19 mouse cellular contexts compared by ENCODE assay signal in the genomic region with DNA sequence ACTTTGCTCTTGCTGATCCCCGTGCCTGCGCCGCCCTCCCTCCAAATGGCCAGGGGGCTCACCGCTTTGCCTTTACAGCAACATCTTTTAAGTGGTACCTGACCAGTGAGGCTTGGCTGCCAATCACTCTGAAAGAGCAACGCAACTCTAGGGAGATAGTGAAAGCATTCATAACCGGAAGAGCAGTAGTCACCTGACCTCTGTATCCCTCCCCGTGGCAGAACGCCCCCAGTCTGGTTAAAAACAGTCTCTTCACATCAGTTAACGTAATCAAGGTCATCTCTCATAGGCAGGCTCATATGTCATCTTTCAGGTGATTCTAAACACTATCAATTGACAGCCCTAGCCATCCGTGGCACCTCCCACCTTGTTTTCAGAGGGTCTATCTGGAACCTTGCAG. TPM values are rescaled to one million over a fixed set of nuclear protein-coding genes. Genes with fewer than 3 reads are reported as not detected.
A peak's percentile ranks its signal among the peaks of the same experiment; 100 is the strongest.
DNase-seq lines count a peak whose midpoint lies in the region; ATAC-seq and TF ChIP-seq lines count a peak whose summit lies in the region.
"Had no signal": no experiment of that assay in that cellular context is flagged by ENCODE, and none has a peak within 500 bp of the region (broad histone marks: within the 10 kb centered on the region; RNA-seq: fewer than 3 reads in every experiment).

No protein-coding gene starts in this region.

- peak overlapping the region; percentile 7 for H3K4me3 ChIP-seq in gastrocnemius, adult 2 months
- H3K4me3 ChIP-seq in liver, adult 2 months (ENCODE audit: insufficient read depth, low read depth, low read length), result peak overlapping the region; percentile 84
- peak overlapping the region; percentile 21 for H3K4me3 ChIP-seq in E14TG2a.4 (replicated peaks; ENCODE audit: low read length)
- peak overlapping the region; percentile 28 for H3K4me3 ChIP-seq in liver, embryonic 16.5 days (ENCODE audit: low read depth, low read length)
- no peak overlapping the region for H3K4me3 ChIP-seq in hindbrain, embryonic 14.5 days (replicated peaks; ENCODE audit: low read length)
- H3K4me3 ChIP-seq: embryonic facial prominence, embryonic 10.5 days; forebrain, embryonic 13.5 days; hindbrain, embryonic 13.5 days; intestine, embryonic 15.5 days; limb, embryonic 10.5 days; midbrain, embryonic 10.5 days had no signal

- H3K27ac ChIP-seq in gastrocnemius, adult 2 months, result no peak overlapping the region
- no peak overlapping the region for H3K27ac ChIP-seq in liver, adult 2 months (replicated peaks; ENCODE audit: insufficient read depth, low read depth, low read length)
- no peak overlapping the region for H3K27ac ChIP-seq in liver, embryonic 16.5 days (ENCODE audit: low read length)
- no peak overlapping the region for H3K27ac ChIP-seq in hindbrain, embryonic 14.5 days
- H3K27ac ChIP-seq: embryonic facial prominence, embryonic 10.5 days; forebrain, embryonic 13.5 days; hindbrain, embryonic 13.5 days; intestine, embryonic 15.5 days; limb, embryonic 10.5 days; macrophage; midbrain, embryonic 10.5 days had no signal

- no peak for TF ChIP-seq POLR2A in liver, adult 2 months (IDR thresholded peaks at IDR 0.05; ENCODE audit: extremely low read depth, insufficient read depth, low read length)

- ATAC-seq in liver, embryonic 16.5 days (ENCODE audit: low read depth), result no peak
- no peak for ATAC-seq in hindbrain, embryonic 14.5 days (ENCODE audit: low FRiP score)
- ATAC-seq: forebrain, embryonic 13.5 days; intestine, embryonic 15.5 days had no signal

- H3K27me3 ChIP-seq in liver, adult 2 months (ENCODE audit: control insufficient read depth, insufficient read depth, low read length), result no peaks in the 10 kb centered on the region
- H3K27me3 ChIP-seq in E14TG2a.4 (ENCODE audit: insufficient read depth, low read length), result peaks cover 47% of the 10 kb centered on the region
- peaks cover 11% of the 10 kb centered on the region for H3K27me3 ChIP-seq in liver, embryonic 16.5 days (ENCODE audit: control insufficient read depth, insufficient read depth, low read depth, low read length)
- no peaks in the 10 kb centered on the region for H3K27me3 ChIP-seq in hindbrain, embryonic 14.5 days (ENCODE audit: control insufficient read depth, insufficient read depth, low read length)

- TF ChIP-seq CTCF in gastrocnemius, adult 2 months (IDR thresholded peaks at IDR 0.05), result no peak
- no peak for TF ChIP-seq CTCF in liver, adult 2 months (IDR thresholded peaks at IDR 0.05; ENCODE audit: low read depth, low read length)
- TF ChIP-seq CTCF in E14TG2a.4 (conservative IDR thresholded peaks at IDR 0.05; ENCODE audit: low read length), result no peak

- peak overlapping the region; percentile 14 for H3K4me2 ChIP-seq in liver, embryonic 16.5 days (ENCODE audit: low read depth, low read length)
- no peak overlapping the region for H3K4me2 ChIP-seq in hindbrain, embryonic 14.5 days (replicated peaks)
- H3K4me2 ChIP-seq: forebrain, embryonic 13.5 days; hindbrain, embryonic 13.5 days; intestine, embryonic 15.5 days had no signal

- intact Hi-C loops in gastrocnemius, adult 2 months (cut with DNase I), result no loop called here

- WGBS in liver, adult 2 months, result 29% methylated on average over 10 of the region's 10 CpGs
- 60% methylated on average over 10 of the region's 10 CpGs for WGBS in liver, embryonic 16.5 days (ENCODE audit: insufficient replicate concordance)
- WGBS in hindbrain, embryonic 14.5 days, result 80% methylated on average over 10 of the region's 10 CpGs

- no peaks in the 10 kb centered on the region for H3K36me3 ChIP-seq in liver, adult 2 months (ENCODE audit: control insufficient read depth, insufficient read depth, low read length)
- H3K36me3 ChIP-seq in E14TG2a.4 (ENCODE audit: insufficient read depth, low read length), result no peaks in the 10 kb centered on the region
- no peaks in the 10 kb centered on the region for H3K36me3 ChIP-seq in liver, embryonic 16.5 days (ENCODE audit: control insufficient read depth, insufficient read depth)
- no peaks in the 10 kb centered on the region for H3K36me3 ChIP-seq in hindbrain, embryonic 14.5 days (replicated peaks; ENCODE audit: control insufficient read depth, insufficient read depth)
- H3K36me3 ChIP-seq: embryonic facial prominence, embryonic 10.5 days; hindbrain, embryonic 13.5 days; intestine, embryonic 15.5 days; limb, embryonic 10.5 days; midbrain, embryonic 10.5 days had no signal

- H3K9me3 ChIP-seq in E14TG2a.4 (ENCODE audit: low read length), result peaks cover 11% of the 10 kb centered on the region
- H3K9me3 ChIP-seq in liver, embryonic 16.5 days (replicated peaks; ENCODE audit: control insufficient read depth, low read length), result no peaks in the 10 kb centered on the region
- H3K9me3 ChIP-seq in hindbrain, embryonic 14.5 days (ENCODE audit: control insufficient read depth, low read length), result peaks cover 8% of the 10 kb centered on the region
- H3K9me3 ChIP-seq: forebrain, embryonic 13.5 days; hindbrain, embryonic 13.5 days; intestine, embryonic 15.5 days; limb, embryonic 10.5 days had no signal

- DNase-seq in gastrocnemius, adult 2 months, result no peak
- no peak for DNase-seq in gastrocnemius, adult 8-10 months (ENCODE audit: low spot score in 2 of 2)
- no peak for DNase-seq in liver, adult 2 months (ENCODE audit: extremely low read depth, low read depth, low spot score)
- no peak for DNase-seq in liver
- DNase-seq in hindbrain, embryonic 14.5 days (ENCODE audit: low spot score), result no peak
- DNase-seq in thymus, postnatal 10 days (ENCODE audit: low spot score in 2 of 2), result no peak
- DNase-seq: cerebellum, adult 9-10 months; gastrocnemius, postnatal 36 days; layer of hippocampus, adult 9-11 months had no signal

- H3K79me2 ChIP-seq in liver, adult 2 months (ENCODE audit: control insufficient read depth, insufficient read depth, low read length), result no peaks in the 10 kb centered on the region

- peak overlapping the region; percentile 62 for H3K9ac ChIP-seq in liver, adult 2 months (ENCODE audit: low read depth, low read length)
- no peak overlapping the region for H3K9ac ChIP-seq in liver, embryonic 16.5 days (ENCODE audit: low read depth, low read length)
- no peak overlapping the region for H3K9ac ChIP-seq in hindbrain, embryonic 14.5 days
- H3K9ac ChIP-seq: forebrain, embryonic 13.5 days; hindbrain, embryonic 13.5 days; intestine, embryonic 15.5 days had no signal

- peaks cover 1% of the 10 kb centered on the region; the same call in 1 of the 2 replicates for H3K4me1 ChIP-seq in liver, adult 2 months (ENCODE audit: control insufficient read depth, insufficient read depth, low read length)
- H3K4me1 ChIP-seq in E14TG2a.4 (replicated peaks; ENCODE audit: low read depth, low read length), result peaks cover 14% of the 10 kb centered on the region
- H3K4me1 ChIP-seq in liver, embryonic 16.5 days (ENCODE audit: control insufficient read depth, low read depth, low read length), result no peaks in the 10 kb centered on the region
- peaks cover 9% of the 10 kb centered on the region; the same call in 1 of the 2 replicates for H3K4me1 ChIP-seq in hindbrain, embryonic 14.5 days (replicated peaks; ENCODE audit: control insufficient read depth, insufficient read depth, low read length)

RNA-seq across cellular contexts. Expression of gene Sdk2, which starts 5.8 kb away (rescaled TPM):
- total RNA-seq in gastrocnemius, adult 2 months (2021), result under 1 TPM; 0.23 to 0.84 TPM
- total RNA-seq in gastrocnemius, adult 8-10 months (2022), result under 1 TPM; 0.19 to 0.58 (median 0.48) TPM
- 0.28 and 0.40 TPM in 2 replicates for total RNA-seq in liver, adult 2 months (2014; rRNA removed)
- 0.06 and 0.07 TPM in 2 replicates for polyA plus RNA-seq in liver, adult 2 months (2012; rRNA removed)
- 0.08 and 0.35 TPM in 2 replicates for polyA plus RNA-seq in liver, embryonic 16.5 days (2015; fragmentation: Nextera tagmentation; extraction: Ambion mirVana)
- polyA plus RNA-seq in hindbrain, embryonic 14.5 days (2014; fragmentation: Nextera tagmentation; extraction: Ambion mirVana), result 3.6 and 6.3 TPM in 2 replicates
- total RNA-seq: common myeloid progenitor, adult 5-6 weeks had no signal
